Mouse (Mus musculus) MEL (cell line): ENCODE results near the gene Pip4k2c. TPM values are rescaled to one million over a fixed set of nuclear protein-coding genes. Genes with fewer than 3 reads are reported as not detected.

Source experiments
- DNase-seq: peaks from one replicate; pipeline ENCODE4 v3.0.0; 2011; ENCODE audit warnings: low read depth, low spot score
- H3K27ac ChIP-seq: 2 replicates; pipeline ENCODE4 v1.5.1; 2012; ENCODE audit warnings: low read depth, mild to moderate bottlenecking, control low read depth, low read length, moderate library complexity; ENCODE audit not compliant: control insufficient read depth
- H3K27me3 ChIP-seq, 2 experiments: fragments of 150-350 bp in 1 of 2; sonication (generic) in 1 of 2; 2 replicates each; pipeline ENCODE4 v1.6.1; 2012; ENCODE audit warnings: low read length in 2 of 2, mild to moderate bottlenecking in 2 of 2, improper control_type of control experiment in 1 of 2, moderate library complexity in 1 of 2; ENCODE audit not compliant: insufficient read depth in 2 of 2, control insufficient read depth in 1 of 2
- H3K36me3 ChIP-seq, 2 experiments: 2 replicates each; pipeline ENCODE4 v1.6.1; 2012 to 2014; ENCODE audit warnings: low read length in 2 of 2, improper control_type of control experiment in 1 of 2, inconsistent platforms in 1 of 2, mild to moderate bottlenecking in 1 of 2; ENCODE audit not compliant: insufficient read depth in 2 of 2, control insufficient read depth in 1 of 2
- H3K4me1 ChIP-seq, 2 experiments: fragments of 150-350 bp in 1 of 2; sonication (generic) in 1 of 2; 2 replicates each; pipeline ENCODE4 v1.6.1; 2012; ENCODE audit warnings: low read length in 2 of 2, improper control_type of control experiment in 1 of 2, mild to moderate bottlenecking in 1 of 2; ENCODE audit not compliant: insufficient read depth in 2 of 2, control insufficient read depth in 1 of 2
- H3K4me3 ChIP-seq, 2 experiments: fragments of 150-350 bp in 1 of 2; sonication (generic) in 1 of 2; 2 replicates each; pipeline ENCODE4 v1.5.1; 2012; ENCODE audit warnings: low read depth in 2 of 2, low read length in 2 of 2, mild to moderate bottlenecking in 2 of 2, moderate library complexity in 2 of 2, control low read depth in 1 of 2, improper control_type of control experiment in 1 of 2; ENCODE audit not compliant: control insufficient read depth in 1 of 2, insufficient read depth in 1 of 2
- H3K79me2 ChIP-seq: 2 replicates; pipeline ENCODE4 v1.6.1; 2012; ENCODE audit warnings: mild to moderate bottlenecking, low read length, moderate library complexity; ENCODE audit not compliant: control insufficient read depth, poor library complexity, insufficient read depth
- H3K9ac ChIP-seq: 2 replicates; pipeline ENCODE4 v1.6.1; 2012; ENCODE audit warnings: low read depth, mild to moderate bottlenecking, control low read depth, low read length, moderate library complexity; ENCODE audit not compliant: control insufficient read depth, poor library complexity, severe bottlenecking
- H3K9me3 ChIP-seq: fragments of 150-350 bp; sonication (generic); replicated peaks from 2 replicates; pipeline ENCODE4 v1.6.1; 2012; ENCODE audit warnings: mild to moderate bottlenecking, low read length, improper control_type of control experiment, moderate library complexity; ENCODE audit not compliant: insufficient read depth
- BHLHE40 ChIP-seq: IDR thresholded peaks from 2 replicates; pipeline ENCODE4 v1.6.1; 2012; ENCODE audit warnings: low read depth, mild to moderate bottlenecking, inconsistent platforms, low read length, improper control_type of control experiment, borderline replicate concordance
- CHD2 ChIP-seq: IDR thresholded peaks from 2 replicates; pipeline ENCODE4 v1.6.1; 2011; ENCODE audit warnings: low read length, improper control_type of control experiment
- CTCF ChIP-seq, 3 experiments: IDR thresholded peaks in 2 of 3; conservative IDR thresholded peaks in 1 of 3; 2 replicates each; pipeline ENCODE4 v1.5.1; 2011 to 2012; ENCODE audit warnings: low read length in 3 of 3, low read depth in 2 of 3, mild to moderate bottlenecking in 2 of 3, improper control_type of control experiment in 1 of 3, inconsistent platforms in 1 of 3, mixed read lengths in 1 of 3, moderate library complexity in 1 of 3; ENCODE audit not compliant: control insufficient read depth in 1 of 3, insufficient read depth in 1 of 3, poor library complexity in 1 of 3, severe bottlenecking in 1 of 3
- E2F4 ChIP-seq: IDR thresholded peaks from 2 replicates; pipeline ENCODE4 v1.6.1; 2011; ENCODE audit warnings: low read depth, low read length, improper control_type of control experiment, borderline replicate concordance
- GABPA ChIP-seq: IDR thresholded peaks from 2 replicates; pipeline ENCODE4 v1.6.1; 2012; ENCODE audit warnings: low read depth, mild to moderate bottlenecking, inconsistent platforms, low read length, improper control_type of control experiment, moderate library complexity
- GATA1 ChIP-seq: IDR thresholded peaks from 2 replicates; pipeline ENCODE4 v1.6.1; 2011; ENCODE audit warnings: low read depth, low read length, improper control_type of control experiment
- HCFC1 ChIP-seq: IDR thresholded peaks from 2 replicates; pipeline ENCODE4 v1.6.1; 2012; ENCODE audit warnings: low read depth, mild to moderate bottlenecking, inconsistent platforms, low read length, improper control_type of control experiment, moderate library complexity
- KAT2A ChIP-seq: conservative IDR thresholded peaks from 2 replicates; pipeline ENCODE4 v1.6.1; 2012; ENCODE audit warnings: low read depth, low read length, improper control_type of control experiment, inconsistent platforms
- MAX ChIP-seq: IDR thresholded peaks from 2 replicates; pipeline ENCODE4 v1.6.1; 2011; ENCODE audit warnings: low read length, improper control_type of control experiment
- MAZ ChIP-seq: IDR thresholded peaks from 2 replicates; pipeline ENCODE4 v1.6.1; 2012; ENCODE audit warnings: low read depth, mild to moderate bottlenecking, inconsistent platforms, low read length, improper control_type of control experiment
- MYB ChIP-seq: IDR thresholded peaks from 2 replicates; pipeline ENCODE4 v1.6.1; 2011; ENCODE audit warnings: mild to moderate bottlenecking, low read depth, low read length, improper control_type of control experiment
- MYC ChIP-seq: IDR thresholded peaks from 2 replicates; pipeline ENCODE4 v1.6.1; 2011; ENCODE audit warnings: low read depth, mild to moderate bottlenecking, low read length, improper control_type of control experiment, moderate library complexity
- NELFE ChIP-seq: IDR thresholded peaks from 2 replicates; pipeline ENCODE4 v1.6.1; 2011; ENCODE audit warnings: low read depth, low read length, improper control_type of control experiment
- NRF1 ChIP-seq: IDR thresholded peaks from 2 replicates; pipeline ENCODE4 v1.6.1; 2014; ENCODE audit warnings: low read depth, mild to moderate bottlenecking, inconsistent platforms, low read length, improper control_type of control experiment, moderate library complexity; ENCODE audit not compliant: poor library complexity, insufficient read depth, severe bottlenecking
- POLR2AphosphoS2 ChIP-seq: IDR thresholded peaks from 2 replicates; pipeline ENCODE4 v1.6.1; 2011; ENCODE audit warnings: low read length, improper control_type of control experiment
- POLR2AphosphoS5 ChIP-seq: IDR thresholded peaks from 2 replicates; pipeline ENCODE4 v1.6.1; 2012; ENCODE audit warnings: low read depth, borderline replicate concordance, mild to moderate bottlenecking, inconsistent platforms, low read length, moderate library complexity, mixed read lengths
- RAD21 ChIP-seq: IDR thresholded peaks from 2 replicates; pipeline ENCODE4 v1.6.1; 2011; ENCODE audit warnings: mild to moderate bottlenecking, low read depth, low read length, improper control_type of control experiment
- RCOR1 ChIP-seq: IDR thresholded peaks from 2 replicates; pipeline ENCODE4 v1.6.1; 2012; ENCODE audit warnings: low read depth, mild to moderate bottlenecking, inconsistent platforms, low read length, improper control_type of control experiment
- SIN3A ChIP-seq: IDR thresholded peaks from 2 replicates; pipeline ENCODE4 v1.6.1; 2012; ENCODE audit warnings: low read length, improper control_type of control experiment, inconsistent platforms
- SMC3 ChIP-seq: IDR thresholded peaks from 2 replicates; pipeline ENCODE4 v1.6.1; 2011; ENCODE audit warnings: low read depth, low read length, improper control_type of control experiment
- TAL1 ChIP-seq: IDR thresholded peaks from 2 replicates; pipeline ENCODE4 v1.6.1; 2012; ENCODE audit warnings: mild to moderate bottlenecking, inconsistent platforms, low read length, moderate library complexity, mixed read lengths
- TBP ChIP-seq: IDR thresholded peaks from 2 replicates; pipeline ENCODE4 v1.8.0; 2011; ENCODE audit warnings: low read depth, low read length, improper control_type of control experiment
- TCF12 ChIP-seq: IDR thresholded peaks from 2 replicates; pipeline ENCODE4 v1.6.1; 2014; ENCODE audit warnings: low read depth, mild to moderate bottlenecking, inconsistent platforms, low read length, improper control_type of control experiment, moderate library complexity
- UBTF ChIP-seq: IDR thresholded peaks from 2 replicates; pipeline ENCODE4 v1.6.1; 2012; ENCODE audit warnings: low read depth, mild to moderate bottlenecking, inconsistent platforms, low read length, improper control_type of control experiment, moderate library complexity, borderline replicate concordance; ENCODE audit not compliant: insufficient read depth
- USF1 ChIP-seq: IDR thresholded peaks from 2 replicates; pipeline ENCODE4 v1.6.1; 2014; ENCODE audit warnings: low read depth, mild to moderate bottlenecking, inconsistent platforms, low read length, improper control_type of control experiment, moderate library complexity
- USF2 ChIP-seq, 2 experiments: IDR thresholded peaks; 2 replicates each; pipeline ENCODE4 v1.6.1; 2011 to 2012; ENCODE audit warnings: improper control_type of control experiment in 2 of 2, low read length in 2 of 2, borderline replicate concordance in 1 of 2, inconsistent platforms in 1 of 2, low read depth in 1 of 2, mild to moderate bottlenecking in 1 of 2; ENCODE audit not compliant: insufficient read depth in 1 of 2
- ZC3H11A ChIP-seq: IDR thresholded peaks from 2 replicates; pipeline ENCODE4 v1.6.1; 2012; ENCODE audit warnings: low read depth, mild to moderate bottlenecking, inconsistent platforms, low read length, improper control_type of control experiment
- ZKSCAN1 ChIP-seq: IDR thresholded peaks from 2 replicates; pipeline ENCODE4 v1.6.1; 2012; ENCODE audit warnings: low read depth, mild to moderate bottlenecking, inconsistent platforms, low read length, improper control_type of control experiment, moderate library complexity
- ZMIZ1 ChIP-seq: IDR thresholded peaks from 2 replicates; pipeline ENCODE4 v1.6.1; 2012; ENCODE audit warnings: low read depth, mild to moderate bottlenecking, inconsistent platforms, low read length, improper control_type of control experiment, moderate library complexity
- ZNF384 ChIP-seq: IDR thresholded peaks from 2 replicates; pipeline ENCODE4 v1.6.1; 2012; ENCODE audit warnings: low read depth, mild to moderate bottlenecking, inconsistent platforms, low read length, improper control_type of control experiment
- polyA plus RNA-seq, 2 experiments: library from polyadenylated mRNA; stranded (reverse) in 1 of 2; unstranded in 1 of 2; fragments of >175 nt in 1 of 2; fragments of >200 nt in 1 of 2; gene quantifications; 2 replicates each; pipeline versions ENCODE4 v1.2.1 to v1.2.4; 2012; ENCODE audit warnings: low replicate concordance in 2 of 2, low read depth in 1 of 2; ENCODE audit not compliant: insufficient read length in 2 of 2, insufficient read depth in 1 of 2, missing spikeins in 1 of 2
- total RNA-seq: library from RNA; depleted of rRNA; stranded (reverse); fragments of 300-350 nt; gene quantifications from 2 replicates; pipeline ENCODE4 v1.2.3, GENCODE M21; 2012

Gene Pip4k2c
- total and polyA plus RNA-seq, 3 experiments, result 31.9 to 58.2 TPM; not detected in 1

DNA sequence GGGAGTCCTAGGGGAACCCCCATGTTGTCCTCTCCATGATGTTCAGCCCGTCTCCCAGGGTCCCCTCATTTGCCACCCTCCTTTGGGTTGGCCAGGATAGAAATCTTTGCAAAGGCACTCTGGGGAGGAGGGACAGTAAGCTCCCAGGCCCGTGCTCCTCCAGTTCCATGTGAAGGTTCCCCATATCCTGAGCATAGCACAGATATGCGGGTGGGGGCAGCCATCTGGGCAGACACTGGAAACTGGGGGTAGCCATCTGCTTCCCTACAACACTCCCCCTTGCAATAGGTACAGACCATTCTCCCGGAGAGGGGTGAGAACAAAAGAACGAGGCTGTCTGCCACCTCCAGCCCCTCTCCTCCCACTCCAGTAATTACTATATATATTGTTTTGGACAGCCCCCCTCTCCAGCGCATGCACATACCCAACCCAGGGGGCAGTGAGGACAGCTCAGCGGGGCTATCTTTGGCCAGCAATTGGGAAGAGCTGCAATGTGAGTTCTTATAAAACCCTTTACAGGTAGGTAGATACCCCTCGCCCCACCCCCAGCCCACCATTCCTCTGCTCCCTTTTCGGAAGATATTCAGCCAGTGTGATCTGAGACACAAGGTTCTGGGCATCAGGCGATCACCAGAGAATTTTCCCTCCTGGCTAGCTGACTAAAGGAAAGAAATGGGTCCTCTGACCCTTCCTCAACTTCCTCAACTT lies 23.9 kb downstream of the Pip4k2c start:
- H3K4me3 ChIP-seq, result peak overlapping the region; percentile 35 to 96; a peak in 2 of 4 replicates
- no peaks in the 10 kb centered on the region for H3K27me3 ChIP-seq
- DNase-seq, result no peak
- TF ChIP-seq MYB, result no peak
- TF ChIP-seq MAZ, result 0 out of 2 replicates have a peak, but pooled peaks have one; percentile 26
- TF ChIP-seq, all 39 proteins: peak for 1
- Histone ChIP-seq H3K9me3 (no peaks in the 10 kb centered on the region), H3K36me3 (peaks cover 0 to 20% of the 10 kb centered on the region in 2 experiments; a peak in 2 of 4 replicates), H3K27ac (no peak overlapping the region), H3K9ac (peak overlapping the region; percentile 88), H3K79me2 (peaks cover 7% of the 10 kb centered on the region; the same call in 1 of the 2 replicates), H3K4me1 (peaks cover 2 to 27% of the 10 kb centered on the region in 2 experiments; a peak in 3 of 4 replicates)

DNA sequence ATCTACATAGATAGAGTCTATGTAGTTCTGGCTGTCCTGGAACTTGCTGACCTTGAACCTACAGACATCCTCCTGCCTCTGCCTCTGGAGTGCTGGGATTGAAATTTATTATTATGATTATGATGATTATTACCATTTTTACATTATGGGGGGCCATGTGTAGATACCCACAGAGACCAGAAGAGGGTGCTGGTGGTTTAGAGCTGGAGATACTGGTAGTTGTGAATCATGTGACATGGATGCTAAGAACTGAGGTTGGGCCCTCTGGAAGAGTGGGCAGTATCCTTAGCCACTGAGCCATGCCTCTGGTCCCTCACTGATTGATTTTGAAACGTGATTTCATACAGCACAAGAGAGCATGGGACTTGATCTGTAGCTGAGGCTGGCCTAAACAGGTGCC lies 24.9 kb downstream of the Pip4k2c start:
- no peaks in the 10 kb centered on the region for H3K27me3 ChIP-seq
- H3K9me3 ChIP-seq, result no peaks in the 10 kb centered on the region
- H3K4me3 ChIP-seq, result no peak overlapping the region
- DNase-seq, result peak; percentile 69
- H3K36me3 ChIP-seq, result peaks cover 0 to 14% of the 10 kb centered on the region in 2 experiments; a peak in 2 of 4 replicates
- H3K79me2 ChIP-seq, result peaks cover 7% of the 10 kb centered on the region; the same call in 1 of the 2 replicates
- no peak overlapping the region for H3K9ac ChIP-seq
- peaks cover 2 to 20% of the 10 kb centered on the region in 2 experiments; a peak in 3 of 4 replicates for H3K4me1 ChIP-seq
- H3K27ac ChIP-seq, result no peak overlapping the region
- TF ChIP-seq MAX, result no peak
- no peak for TF ChIP-seq E2F4
- no peak for TF ChIP-seq POLR2AphosphoS2
- TF ChIP-seq GABPA, result no peak
- no peak for TF ChIP-seq RCOR1
- TF ChIP-seq ZC3H11A, result peak; percentile 83
- peak; percentile 39 to 83 (median 62); a peak in 5 of 6 replicates for TF ChIP-seq CTCF (IDR thresholded peaks at IDR 0.05 in 2 of 3, conservative IDR thresholded peaks at IDR 0.05 in 1 of 3; ENCODE audit: control insufficient read depth in 1 of 3, insufficient read depth in 1 of 3, low read depth in 2 of 3, low read length in 3 of 3, poor library complexity in 1 of 3, severe bottlenecking in 1 of 3)
- no peak for TF ChIP-seq BHLHE40
- no peak for TF ChIP-seq SIN3A
- no peak for TF ChIP-seq TBP
- TF ChIP-seq HCFC1, result no peak
- TF ChIP-seq MYC, result peak; percentile 53; the same call in 1 of the 2 replicates
- TF ChIP-seq KAT2A, result no peak
- no peak for TF ChIP-seq ZKSCAN1
- TF ChIP-seq CHD2, result no peak
- TF ChIP-seq NRF1, result no peak
- TF ChIP-seq ZNF384, result no peak
- TF ChIP-seq TCF12, result no peak
- TF ChIP-seq TAL1, result no peak
- no peak for TF ChIP-seq POLR2AphosphoS5
- peak; percentile 85 for TF ChIP-seq RAD21
- TF ChIP-seq SMC3, result peak; percentile 80
- no peak for TF ChIP-seq NELFE
- TF ChIP-seq ZMIZ1, result no peak
- peak; percentile 89 for TF ChIP-seq USF1
- no peak for TF ChIP-seq MYB
- no peak for TF ChIP-seq GATA1
- TF ChIP-seq UBTF, result no peak
- no peak for TF ChIP-seq USF2 (IDR thresholded peaks at IDR 0.05; ENCODE audit: borderline replicate concordance in 1 of 2, insufficient read depth in 1 of 2, low read depth in 1 of 2, low read length in 2 of 2)
